Mouse (Mus musculus) heart, embryonic 10.5 days (tissue): Measurements from ENCODE around the gene Gp1ba. TPM values are rescaled to one million over a fixed set of nuclear protein-coding genes. Genes with fewer than 3 reads are reported as not detected.

ENCODE experiments used
- DNase-seq: peaks from one replicate; pipeline ENCODE4 v3.0.0-alpha.2; 2017; ENCODE audit warnings: low spot score
- H3K27ac ChIP-seq: fragments of 300-500 bp; sonication (generic); 2 replicates; pipeline ENCODE4 v1.5.1; 2016; ENCODE audit warnings: mild to moderate bottlenecking
- H3K27me3 ChIP-seq: fragments of 300-500 bp; sonication (generic); 2 replicates; pipeline ENCODE4 v1.6.1; 2016; ENCODE audit warnings: mild to moderate bottlenecking; ENCODE audit not compliant: poor library complexity, insufficient read depth, severe bottlenecking
- H3K36me3 ChIP-seq: fragments of 300-500 bp; sonication (generic); 2 replicates; pipeline ENCODE4 v1.6.1; 2016; ENCODE audit warnings: mild to moderate bottlenecking, moderate library complexity
- H3K4me1 ChIP-seq: fragments of 300-500 bp; sonication (generic); 2 replicates; pipeline ENCODE4 v1.6.1; 2016; ENCODE audit warnings: mild to moderate bottlenecking
- H3K4me3 ChIP-seq: fragments of 300-500 bp; sonication (generic); 2 replicates; pipeline ENCODE4 v1.5.1; 2016; ENCODE audit warnings: mild to moderate bottlenecking, moderate library complexity
- H3K9me3 ChIP-seq: fragments of 300-500 bp; sonication (generic); 2 replicates; pipeline ENCODE4 v1.6.1; 2016; ENCODE audit warnings: mild to moderate bottlenecking, moderate library complexity
- WGBS: fragments of 180-500 bp; shearing (Covaris S2); methylation state at CpG from one replicate; pipeline ENCODE4 v1.1.7; 2016; 5-methylcytosine and 5-hydroxymethylcytosine counted together
- polyA plus RNA-seq: library from polyadenylated mRNA; unstranded; fragments of >200 nt; fragmentation: Nextera tagmentation; extraction: Ambion mirVana; gene quantifications from 2 replicates; pipeline ENCODE4 v1.2.1, GENCODE M21; 2016

Gp1ba gene
- polyA plus RNA-seq, 1 experiment from 2014 or later: 1.6 TPM

DNA sequence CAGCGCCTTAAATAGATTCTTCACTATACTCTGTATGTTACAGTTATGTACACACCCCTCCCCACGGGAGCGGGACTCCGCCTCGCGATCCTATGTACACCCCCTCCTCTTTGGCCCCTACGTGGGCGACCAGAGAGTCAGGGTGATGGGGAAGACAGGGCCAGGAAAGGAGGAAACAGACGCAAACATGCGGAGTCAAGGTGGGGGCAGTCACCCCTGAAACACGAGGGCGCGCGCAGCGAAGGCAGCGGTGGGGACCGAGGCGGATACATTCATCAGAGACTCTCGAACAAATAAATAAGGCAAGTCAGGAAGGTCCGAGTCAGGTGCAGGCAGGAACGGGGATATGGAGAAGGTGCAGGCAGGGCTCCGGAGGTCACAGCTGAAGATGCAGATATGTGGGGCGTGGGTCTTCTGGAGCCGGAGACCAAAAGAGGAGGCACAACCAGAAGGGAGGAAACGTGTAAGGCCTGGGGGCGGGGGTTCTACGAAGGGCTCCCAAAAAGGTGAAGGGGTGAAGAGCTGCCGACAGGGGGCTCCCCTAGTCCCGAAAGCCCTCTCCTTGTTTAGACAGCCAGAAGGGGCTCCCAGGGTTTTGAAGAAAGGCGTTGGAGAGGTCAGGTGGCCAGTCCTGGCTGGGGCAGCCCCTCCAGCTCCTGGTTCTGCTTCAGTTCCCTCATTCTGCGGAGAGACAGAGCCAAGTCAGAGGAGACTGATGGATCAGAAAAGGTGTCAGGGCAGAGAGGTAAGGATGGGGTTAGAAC, 30.8 kb downstream of the Gp1ba start:
- peaks cover 45% of the 10 kb centered on the region for H3K36me3 ChIP-seq

DNA sequence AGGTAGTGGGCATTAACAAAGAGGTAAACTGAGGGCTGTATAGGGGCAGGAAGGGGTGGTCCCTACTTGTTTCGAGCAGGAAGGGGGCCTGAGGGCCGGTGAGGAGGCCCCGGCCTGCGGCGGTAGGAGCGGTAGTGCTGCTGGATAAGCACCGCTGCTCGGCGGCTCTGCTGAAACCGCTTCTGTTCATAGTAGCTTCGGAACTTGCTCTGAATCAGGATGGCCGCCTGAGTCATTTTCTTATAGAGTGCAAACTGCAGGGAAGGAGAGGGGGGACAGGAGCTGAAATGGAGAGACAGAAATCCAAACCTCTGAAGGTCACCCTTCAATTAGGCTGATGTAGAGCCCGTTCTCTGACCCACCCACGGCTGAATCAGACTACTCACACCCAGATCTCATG, 31.6 kb downstream of the Gp1ba start:
- Histone ChIP-seq H3K27ac (peak overlapping the region; percentile 96), H3K4me1 (peaks cover 41% of the 10 kb centered on the region), H3K27me3 (no peaks in the 10 kb centered on the region), H3K36me3 (peaks cover 44% of the 10 kb centered on the region), H3K9me3 (no peaks in the 10 kb centered on the region), H3K4me3 (peak overlapping the region; percentile 77)
- no peak for DNase-seq
- 51% methylated on average over 14 of the region's 14 CpGs for WGBS

More for the DNA sequence above, 30.8 kb downstream of the Gp1ba start:
- under 1% methylated on average over 31 of the region's 31 CpGs for WGBS
- peak overlapping the region; percentile 77 for H3K4me3 ChIP-seq
- peaks cover 41% of the 10 kb centered on the region for H3K4me1 ChIP-seq
- peak overlapping the region; percentile 96 for H3K27ac ChIP-seq
- no peaks in the 10 kb centered on the region for H3K9me3 ChIP-seq
- H3K27me3 ChIP-seq: no peaks in the 10 kb centered on the region
- peak; percentile 94 for DNase-seq

DNA sequence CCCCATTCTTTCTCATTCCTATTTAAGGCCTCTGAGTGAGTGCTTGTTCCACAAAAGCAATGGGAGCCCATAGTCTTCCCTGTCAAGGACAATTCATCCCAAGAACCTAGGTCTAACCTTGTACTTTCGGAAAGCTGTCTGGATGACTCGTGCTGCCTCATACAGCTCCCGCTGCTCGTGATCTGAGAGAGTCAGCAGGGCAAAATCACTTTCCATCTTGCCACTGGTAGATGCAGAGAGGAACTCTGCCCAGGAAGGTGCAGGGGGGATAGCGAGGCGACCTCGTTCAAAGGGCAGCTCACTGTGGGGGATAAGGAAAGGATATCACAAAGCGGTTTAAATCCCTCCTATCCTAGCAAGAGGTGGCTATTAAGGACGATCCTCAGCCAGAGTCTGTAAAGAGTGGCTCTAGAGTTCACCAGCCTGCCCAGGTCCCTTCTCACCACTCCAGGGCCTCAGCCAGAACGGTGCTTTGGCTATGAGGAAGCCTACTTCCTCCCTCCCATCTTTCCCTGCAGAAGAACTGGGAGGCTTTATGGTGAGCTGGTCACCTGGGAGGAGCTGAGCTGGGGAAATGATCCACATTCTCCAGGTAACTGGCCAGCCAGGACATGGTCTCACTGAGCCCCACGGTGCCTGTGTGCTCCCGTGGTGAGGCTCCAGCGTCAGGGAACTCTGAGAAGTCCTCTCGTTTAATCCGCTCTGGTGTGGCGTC, 32.6 kb downstream of the Gp1ba start:
- Histone ChIP-seq H3K27ac (peak overlapping the region; percentile 96; the same call in 1 of the 2 replicates), H3K4me1 (peaks cover 41% of the 10 kb centered on the region), H3K9me3 (no peaks in the 10 kb centered on the region), H3K36me3 (peaks cover 47% of the 10 kb centered on the region), H3K4me3 (0 out of 2 replicates have a peak overlapping the region, but pooled peaks have one; percentile 77), H3K27me3 (no peaks in the 10 kb centered on the region)
- 81% methylated on average over 16 of the region's 16 CpGs for WGBS
- DNase-seq: no peak

DNA sequence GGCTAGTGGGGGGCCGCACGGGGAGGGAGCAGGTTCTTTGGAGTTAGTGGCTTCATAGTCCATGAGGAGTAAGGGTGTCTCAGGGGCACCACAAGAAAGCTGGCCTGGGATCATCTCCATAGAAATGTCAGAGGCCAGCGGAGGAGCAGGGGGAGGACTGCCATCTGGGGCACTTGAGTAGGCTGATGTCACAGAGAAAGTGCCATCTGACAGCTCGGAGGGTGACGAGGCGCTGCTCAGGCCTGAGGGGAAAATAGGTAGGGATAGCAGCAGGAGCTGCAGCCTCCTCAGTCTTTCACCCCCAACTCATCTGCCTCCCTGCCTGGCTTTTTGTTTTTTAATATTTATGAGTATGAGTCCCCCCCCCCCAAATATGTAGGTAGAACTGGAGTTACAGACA, 35.1 kb downstream of the Gp1ba start:
- Histone ChIP-seq H3K9me3 (no peaks in the 10 kb centered on the region), H3K4me1 (peaks cover 33% of the 10 kb centered on the region), H3K36me3 (peaks cover 50% of the 10 kb centered on the region), H3K4me3 (no peak overlapping the region), H3K27me3 (no peaks in the 10 kb centered on the region), H3K27ac (no peak overlapping the region)
- no peak for DNase-seq
- 84% methylated on average over 6 of the region's 6 CpGs for WGBS

DNA sequence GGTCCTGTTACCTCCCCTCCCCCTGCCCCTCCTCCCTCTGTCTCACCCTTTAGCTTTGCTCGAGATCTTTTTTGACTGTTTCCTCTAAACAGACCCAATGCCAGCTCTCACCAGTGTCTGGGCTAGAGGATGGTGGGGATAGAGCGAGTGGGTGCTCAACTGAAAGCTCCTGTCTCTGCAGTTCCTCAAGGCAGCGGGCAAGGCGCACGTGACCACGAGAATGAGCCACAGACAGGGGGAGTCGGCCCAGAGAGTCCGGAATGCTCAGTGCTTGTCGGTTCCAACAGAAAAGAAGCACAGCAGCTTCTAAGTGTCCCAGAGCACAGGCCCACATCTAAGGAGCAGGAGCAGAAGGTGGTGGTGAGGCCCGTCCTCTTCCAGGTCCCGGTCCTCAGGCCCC, 35.6 kb downstream of the Gp1ba start:
- WGBS: 60% methylated on average over 11 of the region's 11 CpGs
- peaks cover 33% of the 10 kb centered on the region for H3K4me1 ChIP-seq
- H3K27ac ChIP-seq: no peak overlapping the region
- no peak for DNase-seq
- no peaks in the 10 kb centered on the region for H3K27me3 ChIP-seq
- H3K36me3 ChIP-seq: peaks cover 54% of the 10 kb centered on the region
- no peaks in the 10 kb centered on the region for H3K9me3 ChIP-seq
- no peak overlapping the region for H3K4me3 ChIP-seq

DNA sequence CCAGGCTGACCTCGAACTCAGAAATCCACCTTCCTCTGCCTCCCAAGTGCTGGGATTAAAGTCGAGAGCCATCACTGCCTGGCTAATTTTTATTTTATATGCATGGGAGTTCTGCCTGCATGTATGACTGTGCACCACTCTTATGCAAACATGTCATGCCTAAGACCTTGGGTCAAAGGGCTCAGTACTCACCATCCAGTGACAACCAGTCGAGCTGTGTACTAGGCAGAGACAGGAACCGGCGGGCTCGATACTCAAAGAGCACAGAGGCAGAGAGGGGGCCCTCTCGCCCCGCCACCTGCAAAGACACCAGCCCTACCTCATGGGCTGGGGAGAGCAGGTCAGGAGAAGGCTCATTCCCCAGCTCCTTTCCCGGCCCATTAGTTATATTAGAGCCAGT, 39.2 kb downstream of the Gp1ba start:
- peaks cover 27% of the 10 kb centered on the region for H3K4me1 ChIP-seq
- H3K9me3 ChIP-seq: no peaks in the 10 kb centered on the region
- H3K4me3 ChIP-seq: no peak overlapping the region
- WGBS: 83% methylated on average over 9 of the region's 9 CpGs
- no peak overlapping the region for H3K27ac ChIP-seq
- H3K27me3 ChIP-seq: 0 out of 2 replicates have a peak, but pooled peaks cover 3% of the 10 kb centered on the region
- H3K36me3 ChIP-seq: peaks cover 71% of the 10 kb centered on the region
- no peak for DNase-seq

DNA sequence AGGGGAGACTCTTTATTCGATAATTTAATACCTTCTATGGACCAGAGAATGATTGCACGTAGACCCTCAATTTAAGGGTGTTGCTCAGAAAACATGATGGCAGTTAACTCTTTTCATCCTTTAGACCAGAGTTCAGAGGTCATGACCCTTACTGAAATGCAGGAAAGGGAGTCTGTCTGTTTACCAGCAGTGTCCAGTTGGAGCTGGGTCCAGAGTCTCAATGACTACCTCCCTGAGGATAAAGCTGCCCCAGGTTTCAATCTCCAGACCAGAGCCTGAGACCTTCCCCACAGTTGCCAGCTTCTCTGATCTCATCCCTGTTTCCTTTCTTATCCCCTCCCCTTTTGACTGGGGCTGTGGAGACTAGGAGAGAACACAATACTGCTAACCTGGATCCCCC, 39.7 kb downstream of the Gp1ba start:
- no peak for DNase-seq
- no peak overlapping the region for H3K27ac ChIP-seq
- no peaks in the 10 kb centered on the region for H3K9me3 ChIP-seq
- H3K27me3 ChIP-seq: 0 out of 2 replicates have a peak, but pooled peaks cover 3% of the 10 kb centered on the region
- 81% methylated on average over 2 of the region's 2 CpGs for WGBS
- peaks cover 27% of the 10 kb centered on the region for H3K4me1 ChIP-seq
- peaks cover 75% of the 10 kb centered on the region for H3K36me3 ChIP-seq
- H3K4me3 ChIP-seq: no peak overlapping the region

DNA sequence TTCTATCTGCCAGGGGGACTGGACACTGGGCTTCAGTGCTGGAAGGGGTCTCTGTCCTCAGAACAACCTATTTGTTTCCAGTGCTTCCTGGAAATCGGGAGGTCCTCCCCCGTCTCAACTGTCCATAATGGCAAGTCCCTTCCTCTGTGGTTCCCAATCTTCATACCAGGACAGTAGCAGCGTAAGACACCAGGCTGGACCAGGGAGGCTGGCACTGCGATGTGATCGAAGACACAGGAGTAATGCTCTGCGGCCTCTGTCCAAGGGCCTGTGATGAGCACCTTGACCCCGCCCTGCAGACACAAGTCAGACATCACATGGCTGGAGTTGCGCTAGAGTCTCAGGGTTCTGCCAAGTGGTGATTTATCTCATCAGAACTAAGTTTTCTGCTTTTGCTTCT, 40.4 kb downstream of the Gp1ba start:
- H3K4me3 ChIP-seq: no peak overlapping the region
- WGBS: 92% methylated on average over 8 of the region's 8 CpGs
- H3K27ac ChIP-seq: no peak overlapping the region
- H3K27me3 ChIP-seq: 0 out of 2 replicates have a peak, but pooled peaks cover 3% of the 10 kb centered on the region
- peaks cover 75% of the 10 kb centered on the region for H3K36me3 ChIP-seq
- H3K4me1 ChIP-seq: peaks cover 25% of the 10 kb centered on the region
- H3K9me3 ChIP-seq: no peaks in the 10 kb centered on the region
- DNase-seq: no peak

DNA sequence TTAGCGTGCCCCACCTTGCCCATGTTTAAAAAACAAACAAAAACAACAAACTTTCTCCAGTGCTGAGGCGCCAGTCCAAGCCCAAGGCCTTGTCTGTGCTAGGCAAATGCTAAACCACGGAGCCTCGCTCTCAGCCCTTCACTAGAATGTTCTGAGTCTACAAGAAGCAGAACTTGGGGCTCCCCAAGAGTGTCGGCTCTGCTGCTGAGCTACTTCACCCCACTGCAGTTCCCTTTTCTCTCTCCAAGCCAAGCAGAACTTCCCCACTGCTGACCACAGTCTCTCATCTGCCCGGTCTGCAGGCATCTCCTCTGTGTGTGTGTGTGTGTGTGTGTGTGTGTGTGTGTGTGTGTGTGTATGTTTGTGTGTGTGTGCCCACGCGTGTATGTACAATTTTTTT, 41.0 kb downstream of the Gp1ba start:
- Histone ChIP-seq H3K4me3 (no peak overlapping the region), H3K27me3 (0 out of 2 replicates have a peak, but pooled peaks cover 3% of the 10 kb centered on the region), H3K27ac (no peak overlapping the region), H3K9me3 (no peaks in the 10 kb centered on the region), H3K36me3 (peaks cover 76% of the 10 kb centered on the region), H3K4me1 (peaks cover 24% of the 10 kb centered on the region)
- DNase-seq: no peak
- WGBS: 91% methylated on average over 8 of the region's 8 CpGs

DNA sequence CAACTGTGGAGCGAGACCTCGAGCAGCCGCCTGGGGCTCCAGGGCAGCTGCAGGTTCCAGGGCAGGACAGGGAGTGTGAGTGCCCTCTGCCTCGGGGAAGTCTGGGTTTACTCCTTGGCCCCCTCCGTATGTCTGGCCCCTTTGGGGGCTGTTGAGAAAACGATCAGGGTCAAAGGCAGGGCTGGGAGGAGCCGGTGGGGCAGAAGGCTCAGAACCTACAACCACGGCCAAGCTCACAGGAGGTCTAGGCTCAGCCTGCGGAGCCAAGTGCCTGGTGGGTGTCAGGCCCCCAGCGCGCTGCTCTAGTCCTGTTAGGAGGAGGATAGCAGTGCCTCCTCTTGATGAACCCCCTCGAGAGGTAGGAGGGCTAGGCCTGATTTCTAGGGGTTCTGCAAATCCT, 42.2 kb downstream of the Gp1ba start:
- DNase-seq: no peak
- Histone ChIP-seq H3K27me3 (0 out of 2 replicates have a peak, but pooled peaks cover 3% of the 10 kb centered on the region), H3K4me3 (no peak overlapping the region), H3K9me3 (no peaks in the 10 kb centered on the region), H3K36me3 (peaks cover 76% of the 10 kb centered on the region), H3K27ac (peak overlapping the region; percentile 69; the same call in 1 of the 2 replicates), H3K4me1 (peaks cover 25% of the 10 kb centered on the region)
- 55% methylated on average over 12 of the region's 12 CpGs for WGBS

DNA sequence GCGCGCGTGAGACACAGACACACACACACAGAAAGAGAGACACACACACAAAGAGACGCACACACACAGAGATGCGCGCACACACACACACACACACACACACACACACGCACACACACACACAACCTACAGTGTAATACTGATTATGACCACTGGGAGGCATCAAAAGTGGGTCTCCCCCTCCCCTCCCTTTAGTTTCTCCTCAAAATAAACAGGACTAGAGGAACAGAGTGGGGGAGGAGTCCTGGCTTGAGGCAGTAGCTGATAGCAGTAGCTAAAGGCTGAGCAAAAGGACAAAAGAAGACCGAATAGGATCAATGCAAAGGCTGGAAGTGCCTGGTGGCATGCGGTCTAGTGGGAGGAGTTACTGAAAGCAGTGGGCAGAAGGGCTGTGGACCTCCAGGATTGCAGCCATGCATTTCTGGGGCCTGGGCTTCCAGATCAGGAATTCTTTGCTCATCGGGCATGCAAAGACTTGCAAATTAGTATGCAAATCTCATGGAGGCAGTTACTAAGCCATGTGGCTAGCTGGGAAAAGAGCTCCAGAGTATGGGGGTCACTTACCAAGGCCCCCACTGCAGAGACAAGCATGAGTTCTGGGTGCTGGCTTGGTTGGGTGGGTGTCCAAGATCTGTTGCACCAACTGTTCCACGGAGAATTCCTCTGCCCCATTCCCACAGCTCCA, 43.1 kb downstream of the Gp1ba start:
- no peak for DNase-seq
- Histone ChIP-seq H3K27ac (peak overlapping the region; percentile 69), H3K36me3 (peaks cover 71% of the 10 kb centered on the region), H3K27me3 (0 out of 2 replicates have a peak, but pooled peaks cover 3% of the 10 kb centered on the region), H3K4me1 (peaks cover 29% of the 10 kb centered on the region), H3K4me3 (0 out of 2 replicates have a peak overlapping the region, but pooled peaks have one; percentile 3), H3K9me3 (no peaks in the 10 kb centered on the region)
- WGBS: 14% methylated on average over 8 of the region's 11 CpGs

DNA sequence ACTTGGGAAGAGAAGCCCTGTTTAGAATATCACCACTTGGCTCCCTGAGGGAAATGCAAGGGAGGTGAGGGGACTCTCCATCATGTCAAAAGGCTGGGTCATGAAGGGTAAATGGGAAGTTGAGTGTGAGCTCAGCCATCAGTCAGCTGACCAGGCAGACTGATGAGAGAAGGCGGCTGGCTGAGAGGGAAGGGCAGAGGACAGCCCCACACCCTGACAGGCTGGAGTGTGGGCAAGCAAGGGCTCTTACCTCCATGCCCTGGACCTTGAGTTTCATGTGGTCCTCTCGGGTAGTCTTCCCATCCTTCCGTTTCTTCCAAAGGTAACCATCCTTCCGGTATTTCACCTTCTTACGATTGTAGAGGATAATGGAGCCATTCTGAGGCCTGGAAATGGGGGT, 44.7 kb downstream of the Gp1ba start:
- peaks cover 66% of the 10 kb centered on the region for H3K36me3 ChIP-seq
- WGBS: 76% methylated on average over 5 of the region's 5 CpGs
- H3K27me3 ChIP-seq: 0 out of 2 replicates have a peak, but pooled peaks cover 3% of the 10 kb centered on the region
- H3K4me1 ChIP-seq: peaks cover 42% of the 10 kb centered on the region
- DNase-seq: no peak
- no peak overlapping the region for H3K4me3 ChIP-seq
- H3K27ac ChIP-seq: no peak overlapping the region
- no peaks in the 10 kb centered on the region for H3K9me3 ChIP-seq
